Mouse (Mus musculus) forebrain, embryonic 15.5 days (tissue): ENCODE data around the gene Fam118b. TPM values are rescaled to one million over a fixed set of nuclear protein-coding genes. Genes with fewer than 3 reads are reported as not detected.

Source experiments
- ATAC-seq: fragments of 200-750 bp; cut with Nextera tagmentation; replicated peaks from 2 replicates; pipeline ENCODE4 v1.8.0; 2017; ENCODE audit warnings: mild to moderate bottlenecking, moderate TSS enrichment, moderate library complexity
- H3K27ac ChIP-seq: fragments of 300-500 bp; sonication (generic); replicated peaks from 2 replicates; pipeline ENCODE4 v1.5.1; 2015; ENCODE audit warnings: mild to moderate bottlenecking, inconsistent platforms
- H3K27me3 ChIP-seq: fragments of 300-500 bp; sonication (generic); 2 replicates; pipeline ENCODE4 v1.6.1; 2015; ENCODE audit warnings: inconsistent platforms
- H3K36me3 ChIP-seq: fragments of 300-500 bp; sonication (generic); 2 replicates; pipeline ENCODE4 v1.6.1; 2015; ENCODE audit warnings: mild to moderate bottlenecking, inconsistent platforms
- H3K4me1 ChIP-seq: fragments of 300-500 bp; sonication (generic); 2 replicates; pipeline ENCODE4 v1.6.1; 2015; ENCODE audit warnings: inconsistent platforms
- H3K4me2 ChIP-seq: fragments of 300-500 bp; sonication (generic); replicated peaks from 2 replicates; pipeline ENCODE4 v1.6.1; 2015; ENCODE audit warnings: mild to moderate bottlenecking, inconsistent platforms
- H3K4me3 ChIP-seq: fragments of 300-500 bp; sonication (generic); 2 replicates; pipeline ENCODE4 v1.5.1; 2015; ENCODE audit warnings: mild to moderate bottlenecking, inconsistent platforms
- H3K9ac ChIP-seq: fragments of 300-500 bp; sonication (generic); replicated peaks from 2 replicates; pipeline ENCODE4 v1.6.1; 2015; ENCODE audit warnings: mild to moderate bottlenecking, inconsistent platforms
- H3K9me3 ChIP-seq: fragments of 300-500 bp; sonication (generic); 2 replicates; pipeline ENCODE4 v1.6.1; 2016; ENCODE audit warnings: inconsistent platforms
- WGBS: fragments of 180-500 bp; shearing (Covaris S2); methylation state at CpG from one replicate; pipeline ENCODE4 v1.1.7; 2015; ENCODE audit warnings: mixed read lengths; 5-methylcytosine and 5-hydroxymethylcytosine counted together
- polyA plus RNA-seq: library from polyadenylated mRNA; unstranded; fragments of >200 nt; fragmentation: Nextera tagmentation; extraction: Ambion mirVana; gene quantifications from 2 replicates; pipeline ENCODE4 v1.2.1, GENCODE M21; 2015

Gene Fam118b
- polyA plus RNA-seq = 85.3 and 92.9 TPM in 2 replicates

GRCm38 (mm10) chr9:35267146-35267975 lies at the start of gene Fam118b, which contains the start of gene Rpusd4:
TSS of gene Fam118b (minus strand) at chr9:35267805.
TSS of gene Rpusd4 (plus strand) at chr9:35267865.
- Histone ChIP-seq H3K36me3 (peaks cover 5% of the 10 kb centered on the region; the same call in 1 of the 2 replicates), H3K4me3 (peak within 1 kb of the TSS; percentile 87), H3K27ac (peak within 1 kb of the TSS; percentile 90), H3K4me1 (peaks cover 24% of the 10 kb centered on the region), H3K4me2 (peak within 1 kb of the TSS; percentile 70), H3K9ac (peak within 1 kb of the TSS; percentile 95), H3K9me3 (no peaks in the 10 kb centered on the region), H3K27me3 (no peaks in the 10 kb centered on the region)
- ATAC-seq = peak; percentile 97
- whole genome bisulfite sequencing = under 1% methylated on average over 62 of the region's 62 CpGs

- peaks cover 4% of the 10 kb centered on the region; the same call in 1 of the 2 replicates for H3K27me3 ChIP-seq
These were observed 49.2 kb upstream of the Fam118b start for GRCm38 (mm10) chr9:35316771-35317211.

GRCm38 (mm10) chr9:35314254-35314653 lies 46.6 kb upstream of the Fam118b start:
- no peaks in the 10 kb centered on the region for H3K36me3 ChIP-seq
- 6% methylated on average over 1 of the region's 1 CpGs for WGBS
- 0 out of 2 replicates have a peak, but pooled peaks have one; percentile 29 for ATAC-seq
- no peaks in the 10 kb centered on the region for H3K9me3 ChIP-seq
- H3K9ac ChIP-seq = no peak overlapping the region
- H3K27me3 ChIP-seq = peaks cover 4% of the 10 kb centered on the region; the same call in 1 of the 2 replicates
- H3K27ac ChIP-seq = 0 out of 2 replicates have a peak overlapping the region, but pooled peaks have one; percentile 23
- no peak overlapping the region for H3K4me3 ChIP-seq
- no peak overlapping the region for H3K4me2 ChIP-seq
- H3K4me1 ChIP-seq = peaks cover 44% of the 10 kb centered on the region

More at GRCm38 (mm10) chr9:35316771-35317211, 49.2 kb upstream of the Fam118b start:
- WGBS = 66% methylated on average over 3 of the region's 3 CpGs
- Histone ChIP-seq H3K9ac (no peak overlapping the region), H3K4me2 (no peak overlapping the region), H3K4me3 (no peak overlapping the region), H3K4me1 (peaks cover 44% of the 10 kb centered on the region), H3K9me3 (no peaks in the 10 kb centered on the region), H3K36me3 (no peaks in the 10 kb centered on the region), H3K27ac (no peak overlapping the region)
- no peak for ATAC-seq

- Histone ChIP-seq H3K4me2 (no peak overlapping the region), H3K4me3 (no peak overlapping the region), H3K27ac (0 out of 2 replicates have a peak overlapping the region, but pooled peaks have one; percentile 23), H3K27me3 (peaks cover 4% of the 10 kb centered on the region; the same call in 1 of the 2 replicates), H3K4me1 (peaks cover 38% of the 10 kb centered on the region), H3K9ac (no peak overlapping the region), H3K36me3 (no peaks in the 10 kb centered on the region), H3K9me3 (no peaks in the 10 kb centered on the region)
- peak; percentile 42; the same call in 1 of the 2 replicates for ATAC-seq
- 11% methylated on average over 4 of the region's 4 CpGs for WGBS
These were observed 46.0 kb upstream of the Fam118b start for GRCm38 (mm10) chr9:35313601-35314000.

GRCm38 (mm10) chr9:35312516-35312915 lies 44.9 kb upstream of the Fam118b start:
- ATAC-seq = no peak
- H3K27me3 ChIP-seq = no peaks in the 10 kb centered on the region
- 49% methylated on average over 3 of the region's 3 CpGs for WGBS

GRCm38 (mm10) chr9:35310377-35310776 lies 42.8 kb upstream of the Fam118b start:
- H3K4me2 ChIP-seq = no peak overlapping the region
- no peak overlapping the region for H3K27ac ChIP-seq
- no peak overlapping the region for H3K4me3 ChIP-seq
- no peak for ATAC-seq
- no peaks in the 10 kb centered on the region for H3K36me3 ChIP-seq
- H3K9me3 ChIP-seq = no peaks in the 10 kb centered on the region
- WGBS = 83% methylated on average over 6 of the region's 6 CpGs
- no peak overlapping the region for H3K9ac ChIP-seq
- no peaks in the 10 kb centered on the region for H3K27me3 ChIP-seq
- peaks cover 24% of the 10 kb centered on the region for H3K4me1 ChIP-seq

More at GRCm38 (mm10) chr9:35312516-35312915, 44.9 kb upstream of the Fam118b start:
- H3K36me3 ChIP-seq = no peaks in the 10 kb centered on the region
- H3K4me2 ChIP-seq = no peak overlapping the region
- H3K27ac ChIP-seq = no peak overlapping the region
- H3K9ac ChIP-seq = no peak overlapping the region
- H3K4me1 ChIP-seq = peaks cover 32% of the 10 kb centered on the region
- H3K9me3 ChIP-seq = no peaks in the 10 kb centered on the region
- H3K4me3 ChIP-seq = no peak overlapping the region

GRCm38 (mm10) chr9:35307461-35307860 lies 39.9 kb upstream of the Fam118b start:
- no peak for ATAC-seq
- Histone ChIP-seq H3K4me3 (no peak overlapping the region), H3K4me2 (no peak overlapping the region), H3K27me3 (no peaks in the 10 kb centered on the region), H3K9me3 (no peaks in the 10 kb centered on the region), H3K36me3 (no peaks in the 10 kb centered on the region), H3K9ac (no peak overlapping the region), H3K27ac (no peak overlapping the region), H3K4me1 (peaks cover 6% of the 10 kb centered on the region; the same call in 1 of the 2 replicates)
- 73% methylated on average over 7 of the region's 7 CpGs for WGBS

GRCm38 (mm10) chr9:35302172-35302571 lies 34.6 kb upstream of the Fam118b start:
- H3K9ac ChIP-seq = no peak overlapping the region
- WGBS = 91% methylated on average over 3 of the region's 3 CpGs
- H3K36me3 ChIP-seq = no peaks in the 10 kb centered on the region

GRCm38 (mm10) chr9:35297791-35298190 lies 30.2 kb upstream of the Fam118b start:
- no peaks in the 10 kb centered on the region for H3K4me1 ChIP-seq
- no peaks in the 10 kb centered on the region for H3K27me3 ChIP-seq
- ATAC-seq = no peak
- no peak overlapping the region for H3K4me2 ChIP-seq
- H3K9ac ChIP-seq = no peak overlapping the region
- H3K4me3 ChIP-seq = no peak overlapping the region
- H3K36me3 ChIP-seq = no peaks in the 10 kb centered on the region
- H3K27ac ChIP-seq = no peak overlapping the region
- no peaks in the 10 kb centered on the region for H3K9me3 ChIP-seq

More at GRCm38 (mm10) chr9:35302172-35302571, 34.6 kb upstream of the Fam118b start:
- Histone ChIP-seq H3K27me3 (no peaks in the 10 kb centered on the region), H3K4me2 (no peak overlapping the region), H3K9me3 (no peaks in the 10 kb centered on the region), H3K4me1 (no peaks in the 10 kb centered on the region), H3K27ac (no peak overlapping the region), H3K4me3 (no peak overlapping the region)
- no peak for ATAC-seq

- H3K4me3 ChIP-seq = no peak overlapping the region
- H3K36me3 ChIP-seq = no peaks in the 10 kb centered on the region
- H3K27ac ChIP-seq = no peak overlapping the region
- no peaks in the 10 kb centered on the region for H3K9me3 ChIP-seq
- WGBS = 60% methylated on average over 5 of the region's 5 CpGs
- no peak for ATAC-seq
- no peak overlapping the region for H3K4me2 ChIP-seq
- no peaks in the 10 kb centered on the region for H3K4me1 ChIP-seq
- no peak overlapping the region for H3K9ac ChIP-seq
- no peaks in the 10 kb centered on the region for H3K27me3 ChIP-seq
These were observed 25.9 kb upstream of the Fam118b start for GRCm38 (mm10) chr9:35293465-35293864.

GRCm38 (mm10) chr9:35290916-35291315 lies 23.3 kb upstream of the Fam118b start:
- Histone ChIP-seq H3K27me3 (no peaks in the 10 kb centered on the region), H3K4me1 (no peaks in the 10 kb centered on the region), H3K36me3 (no peaks in the 10 kb centered on the region), H3K4me2 (no peak overlapping the region), H3K9ac (no peak overlapping the region), H3K9me3 (no peaks in the 10 kb centered on the region), H3K4me3 (no peak overlapping the region), H3K27ac (no peak overlapping the region)
- WGBS = 64% methylated on average over 4 of the region's 4 CpGs
- ATAC-seq = no peak

- Histone ChIP-seq H3K9ac (no peak overlapping the region), H3K27me3 (no peaks in the 10 kb centered on the region), H3K4me3 (no peak overlapping the region), H3K9me3 (no peaks in the 10 kb centered on the region), H3K36me3 (no peaks in the 10 kb centered on the region), H3K4me1 (no peaks in the 10 kb centered on the region), H3K27ac (no peak overlapping the region), H3K4me2 (no peak overlapping the region)
- no peak for ATAC-seq
- WGBS = 95% methylated on average over 3 of the region's 3 CpGs
These were observed 22.8 kb upstream of the Fam118b start for GRCm38 (mm10) chr9:35290417-35290816.
